Mouse (Mus musculus): ENCODE measurements around the gene Tnpo1. TPM values are rescaled to one million over a fixed set of nuclear protein-coding genes. Genes with fewer than 3 reads are reported as not detected.

Gene Tnpo1
- polyA plus RNA-seq, 1 experiment: 27.0 TPM

DNA sequence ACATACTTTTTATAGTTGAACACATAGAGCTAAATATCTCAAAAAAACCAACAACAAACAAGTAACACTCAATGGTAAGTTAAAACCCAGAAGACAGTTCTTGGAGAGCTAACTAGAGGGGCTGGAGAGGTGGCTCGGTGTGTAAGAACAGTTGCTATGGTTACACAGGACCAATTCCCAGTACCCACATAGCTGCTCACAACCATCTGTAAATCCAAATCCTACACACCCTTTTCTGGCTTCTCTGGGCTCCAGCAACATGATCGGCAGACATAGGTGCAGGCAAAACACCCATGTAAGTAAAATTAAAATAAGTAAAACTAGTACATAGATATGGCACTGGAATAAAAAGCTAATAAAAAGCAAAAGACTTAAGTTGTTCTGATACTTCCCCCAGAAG, 31.3 kb downstream of the Tnpo1 start:
- no peak for DNase-seq
- TF ChIP-seq POLR2A (IDR thresholded peaks at IDR 0.05; ENCODE audit: low read depth, low read length) (no peak), CTCF (conservative IDR thresholded peaks at IDR 0.05; ENCODE audit: insufficient read depth, insufficient read length, low read depth, low read length) (no peak)

DNA sequence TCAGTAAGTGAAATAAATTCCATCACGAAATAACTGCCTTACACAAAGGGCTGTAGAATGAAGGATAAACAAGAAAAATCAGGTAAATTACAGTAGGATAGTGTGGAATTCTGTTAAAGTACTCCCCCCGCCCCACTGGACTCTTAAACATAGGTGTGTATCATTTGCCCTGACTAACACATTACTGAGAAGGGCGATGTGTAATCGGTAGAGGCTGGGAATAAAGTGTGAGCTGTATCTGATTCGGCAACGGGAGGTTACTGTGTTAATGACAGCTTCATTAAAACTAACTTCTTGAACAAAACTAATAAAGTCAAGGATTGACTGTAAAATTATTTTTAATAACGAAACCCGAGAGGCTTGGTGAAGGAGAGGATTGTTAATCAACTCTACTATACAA, 34.7 kb downstream of the Tnpo1 start:
- no peak overlapping the region for H3K27ac ChIP-seq (ENCODE audit: insufficient read depth, low read depth, low read length)
- TF ChIP-seq POLR2A (IDR thresholded peaks at IDR 0.05; ENCODE audit: low read depth, low read length): no peak
- no peak for TF ChIP-seq CTCF (conservative IDR thresholded peaks at IDR 0.05; ENCODE audit: insufficient read depth, insufficient read length, low read depth, low read length)

More for the DNA sequence above, 31.3 kb downstream of the Tnpo1 start:
- Histone ChIP-seq H3K4me1 (ENCODE audit: control insufficient read depth, insufficient read depth, low read length) (peaks cover 21% of the 10 kb centered on the region), H3K4me3 (ENCODE audit: insufficient read depth, low read depth, low read length) (no peak overlapping the region), H3K27ac (ENCODE audit: insufficient read depth, low read depth, low read length) (no peak overlapping the region), H3K36me3 (ENCODE audit: control insufficient read depth, insufficient read depth, low read length) (no peaks in the 10 kb centered on the region), H3K27me3 (replicated peaks; ENCODE audit: control insufficient read depth, insufficient read depth, low read length) (no peaks in the 10 kb centered on the region)
- WGBS: 52% methylated on average over 2 of the region's 2 CpGs

DNA sequence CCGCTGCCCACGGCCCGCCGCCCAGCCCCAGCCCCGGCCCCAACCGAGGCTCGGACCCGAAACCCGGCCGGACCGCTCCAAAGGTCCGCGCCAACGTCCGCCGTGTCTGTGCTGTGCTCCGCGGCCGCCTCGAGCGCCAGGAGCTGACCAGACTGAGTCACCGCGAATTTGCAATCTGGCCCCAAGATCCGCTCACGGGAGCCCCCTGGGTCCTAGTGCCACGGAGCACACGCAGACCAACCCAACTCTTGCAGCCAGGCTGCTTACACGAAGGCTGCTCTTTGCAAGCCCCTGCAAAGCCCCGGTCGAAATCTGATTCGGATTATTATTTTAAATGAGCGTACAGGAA, 35.3 kb downstream of the Tnpo1 start:
- Histone ChIP-seq H3K27ac (ENCODE audit: insufficient read depth, low read depth, low read length) (peak overlapping the region; percentile 73), H3K4me1 (ENCODE audit: control insufficient read depth, insufficient read depth, low read length) (peaks cover 18% of the 10 kb centered on the region), H3K36me3 (ENCODE audit: control insufficient read depth, insufficient read depth, low read length) (no peaks in the 10 kb centered on the region), H3K4me3 (ENCODE audit: insufficient read depth, low read depth, low read length) (peak overlapping the region; percentile 85), H3K27me3 (replicated peaks; ENCODE audit: control insufficient read depth, insufficient read depth, low read length) (no peaks in the 10 kb centered on the region)
- DNase-seq: peak; percentile 90
- WGBS: under 1% methylated on average over 32 of the region's 32 CpGs
- no peak for TF ChIP-seq CTCF (conservative IDR thresholded peaks at IDR 0.05; ENCODE audit: insufficient read depth, insufficient read length, low read depth, low read length)
- no peak for TF ChIP-seq POLR2A (IDR thresholded peaks at IDR 0.05; ENCODE audit: low read depth, low read length)

More for the DNA sequence above, 34.7 kb downstream of the Tnpo1 start:
- no peak for DNase-seq
- 14% methylated on average over 8 of the region's 8 CpGs for WGBS
- Histone ChIP-seq H3K27me3 (replicated peaks; ENCODE audit: control insufficient read depth, insufficient read depth, low read length) (no peaks in the 10 kb centered on the region), H3K4me1 (ENCODE audit: control insufficient read depth, insufficient read depth, low read length) (peaks cover 23% of the 10 kb centered on the region), H3K4me3 (ENCODE audit: insufficient read depth, low read depth, low read length) (no peak overlapping the region), H3K36me3 (ENCODE audit: control insufficient read depth, insufficient read depth, low read length) (no peaks in the 10 kb centered on the region)

DNA sequence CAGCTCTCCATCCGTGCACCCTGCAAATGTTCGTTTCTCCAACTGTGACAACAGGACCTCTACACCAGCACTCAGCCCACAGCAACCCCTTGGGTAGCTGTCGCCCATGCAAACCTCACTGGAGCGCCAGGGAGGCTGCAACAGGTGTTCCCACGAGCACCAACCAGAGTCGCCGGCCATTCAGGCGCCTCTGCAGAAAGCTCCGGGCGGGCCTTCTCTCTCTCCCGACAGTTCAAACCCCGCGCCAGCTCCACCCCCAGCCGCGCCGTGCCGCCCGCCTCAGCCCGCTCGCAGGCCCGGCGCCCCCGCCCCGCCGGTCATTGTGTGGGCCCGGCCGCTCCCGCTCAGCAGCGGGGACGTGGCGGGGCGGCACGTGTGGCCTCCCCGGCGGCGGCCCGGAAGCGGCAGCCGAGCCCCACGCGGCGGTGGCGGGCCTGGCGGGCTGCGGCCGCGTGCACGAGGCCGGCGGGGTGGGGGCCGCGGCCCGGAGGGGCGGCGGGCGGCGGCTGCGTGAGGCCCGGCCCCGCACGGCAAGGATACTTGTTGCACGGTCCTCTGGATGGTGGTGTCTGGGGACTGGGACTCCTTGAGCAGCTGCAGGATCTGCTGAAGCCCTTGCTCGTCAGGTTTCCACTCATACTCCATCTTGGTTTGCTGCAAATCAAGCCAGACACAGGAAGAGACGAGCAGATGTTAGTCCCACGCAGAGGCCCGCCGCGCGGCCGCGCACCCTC, 35.9 kb downstream of the Tnpo1 start:
- WGBS: 3% methylated on average over 67 of the region's 71 CpGs

DNA sequence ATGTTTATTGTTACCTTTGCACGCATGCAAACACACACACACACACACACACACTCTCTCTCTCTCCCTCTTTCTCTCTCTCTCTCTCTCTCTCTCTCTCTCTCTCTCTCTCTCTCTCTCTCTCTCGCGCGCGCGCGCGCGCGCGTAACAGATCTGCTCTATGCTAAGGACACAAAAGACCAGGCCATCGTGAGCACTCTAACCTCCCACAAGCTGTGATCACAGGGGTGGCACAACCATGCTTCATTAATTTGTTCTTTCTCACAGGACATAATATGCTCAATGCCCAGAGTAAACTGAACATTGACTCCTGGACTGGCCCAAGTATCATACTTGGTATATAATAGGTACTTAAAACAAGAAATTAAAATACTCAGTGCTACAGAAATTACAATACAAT, 37.0 kb downstream of the Tnpo1 start:
- WGBS: 36% methylated on average over 11 of the region's 12 CpGs
- Histone ChIP-seq H3K4me3 (ENCODE audit: insufficient read depth, low read depth, low read length) (no peak overlapping the region), H3K4me1 (ENCODE audit: control insufficient read depth, insufficient read depth, low read length) (peaks cover 17% of the 10 kb centered on the region), H3K36me3 (ENCODE audit: control insufficient read depth, insufficient read depth, low read length) (peaks cover under 1% of the 10 kb centered on the region; the same call in 1 of the 2 replicates), H3K27ac (ENCODE audit: insufficient read depth, low read depth, low read length) (no peak overlapping the region), H3K27me3 (replicated peaks; ENCODE audit: control insufficient read depth, insufficient read depth, low read length) (no peaks in the 10 kb centered on the region)
- TF ChIP-seq CTCF (conservative IDR thresholded peaks at IDR 0.05; ENCODE audit: insufficient read depth, insufficient read length, low read depth, low read length): no peak
- TF ChIP-seq POLR2A (IDR thresholded peaks at IDR 0.05; ENCODE audit: low read depth, low read length): no peak
- DNase-seq: peak; percentile 33

More for the DNA sequence above, 35.9 kb downstream of the Tnpo1 start:
- peak overlapping the region; percentile 73 for H3K27ac ChIP-seq (ENCODE audit: insufficient read depth, low read depth, low read length)
- no peaks in the 10 kb centered on the region for H3K27me3 ChIP-seq (replicated peaks; ENCODE audit: control insufficient read depth, insufficient read depth, low read length)
- H3K4me3 ChIP-seq (ENCODE audit: insufficient read depth, low read depth, low read length): peak overlapping the region; percentile 85
- DNase-seq: peak; percentile 63
- peaks cover 18% of the 10 kb centered on the region for H3K4me1 ChIP-seq (ENCODE audit: control insufficient read depth, insufficient read depth, low read length)
- H3K36me3 ChIP-seq (ENCODE audit: control insufficient read depth, insufficient read depth, low read length): no peaks in the 10 kb centered on the region
- no peak for TF ChIP-seq POLR2A (IDR thresholded peaks at IDR 0.05; ENCODE audit: low read depth, low read length)
- no peak for TF ChIP-seq CTCF (conservative IDR thresholded peaks at IDR 0.05; ENCODE audit: insufficient read depth, insufficient read length, low read depth, low read length)

DNA sequence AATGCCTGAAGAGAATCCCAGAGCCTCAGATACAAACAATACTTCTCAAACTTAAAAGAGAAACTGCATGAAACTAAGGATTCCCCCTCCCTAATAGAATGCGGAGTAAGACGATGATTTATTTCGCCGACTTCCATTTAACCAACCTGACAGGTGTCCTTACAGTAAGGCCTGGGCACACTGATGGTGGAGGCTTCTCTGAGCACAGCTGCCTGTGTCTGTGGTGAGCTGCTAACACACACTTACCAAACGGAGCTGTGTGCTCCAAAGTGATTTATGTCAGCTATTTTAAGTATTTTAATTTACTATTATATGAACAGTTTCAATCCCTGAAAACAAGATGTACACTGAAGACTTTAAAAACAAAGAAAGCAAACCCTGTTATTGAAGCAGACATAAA, 42.4 kb downstream of the Tnpo1 start:
- Histone ChIP-seq H3K36me3 (ENCODE audit: control insufficient read depth, insufficient read depth, low read length) (peaks cover 6% of the 10 kb centered on the region), H3K4me1 (ENCODE audit: control insufficient read depth, insufficient read depth, low read length) (peaks cover 13% of the 10 kb centered on the region; the same call in 1 of the 2 replicates), H3K27me3 (replicated peaks; ENCODE audit: control insufficient read depth, insufficient read depth, low read length) (no peaks in the 10 kb centered on the region), H3K4me3 (ENCODE audit: insufficient read depth, low read depth, low read length) (no peak overlapping the region), H3K27ac (ENCODE audit: insufficient read depth, low read depth, low read length) (no peak overlapping the region)
- no peak for DNase-seq
- WGBS: 83% methylated on average over 5 of the region's 5 CpGs
- TF ChIP-seq CTCF (conservative IDR thresholded peaks at IDR 0.05; ENCODE audit: insufficient read depth, insufficient read length, low read depth, low read length) (no peak), POLR2A (IDR thresholded peaks at IDR 0.05; ENCODE audit: low read depth, low read length) (no peak)

DNA sequence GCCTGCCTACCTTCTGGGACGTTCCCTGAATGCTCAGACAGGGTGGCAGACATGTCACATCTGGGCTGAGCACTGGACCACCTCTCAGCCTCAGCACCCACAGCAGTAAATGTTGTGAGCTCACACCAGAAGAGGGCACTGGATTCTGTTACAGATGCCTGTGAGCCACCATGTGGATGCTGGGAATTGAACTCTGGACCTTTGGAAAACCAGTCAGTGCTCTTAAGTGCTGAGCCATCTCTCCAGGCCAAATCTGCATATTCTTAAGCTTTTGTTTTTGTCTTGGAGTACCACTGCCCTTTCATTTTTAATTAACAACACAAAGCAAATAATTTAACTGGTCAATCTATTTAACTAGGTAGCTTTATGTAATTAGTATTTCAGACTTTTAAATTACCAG, 44.2 kb downstream of the Tnpo1 start:
- Histone ChIP-seq H3K4me1 (ENCODE audit: control insufficient read depth, insufficient read depth, low read length) (peaks cover 10% of the 10 kb centered on the region; the same call in 1 of the 2 replicates), H3K36me3 (ENCODE audit: control insufficient read depth, insufficient read depth, low read length) (peaks cover 8% of the 10 kb centered on the region), H3K27ac (ENCODE audit: insufficient read depth, low read depth, low read length) (no peak overlapping the region), H3K4me3 (ENCODE audit: insufficient read depth, low read depth, low read length) (no peak overlapping the region), H3K27me3 (replicated peaks; ENCODE audit: control insufficient read depth, insufficient read depth, low read length) (no peaks in the 10 kb centered on the region)
- 70% methylated on average over 1 of the region's 1 CpGs for WGBS
- DNase-seq: peak; percentile 81
- TF ChIP-seq POLR2A (IDR thresholded peaks at IDR 0.05; ENCODE audit: low read depth, low read length): no peak
- TF ChIP-seq CTCF (conservative IDR thresholded peaks at IDR 0.05; ENCODE audit: insufficient read depth, insufficient read length, low read depth, low read length): no peak
